Mouse (Mus musculus): Measurements from ENCODE around the gene Gm8871.
"Not testable (repeated sequence)": the region's sequence is repeated elsewhere in the genome, so short reads cannot be mapped to it uniquely, and the experiment has no call there.

Gm8871 gene

GRCm38 (mm10) chr5:10947505-10947904, at the start of gene Gm8871, which contains the start of gene Gm8857:
Gene Gm8871 (plus strand): TSS chr5:10947805.
Gene Gm8857 (plus strand): TSS chr5:10947807.
- not testable (repeated sequence) for H3K36me3 ChIP-seq (ENCODE audit: insufficient read depth, low read length); H3K4me3 ChIP-seq (replicated peaks; ENCODE audit: low read length); H3K9me3 ChIP-seq (ENCODE audit: low read length); H3K27me3 ChIP-seq (ENCODE audit: insufficient read depth, low read length); H3K4me1 ChIP-seq (replicated peaks; ENCODE audit: low read depth, low read length)

DNA sequence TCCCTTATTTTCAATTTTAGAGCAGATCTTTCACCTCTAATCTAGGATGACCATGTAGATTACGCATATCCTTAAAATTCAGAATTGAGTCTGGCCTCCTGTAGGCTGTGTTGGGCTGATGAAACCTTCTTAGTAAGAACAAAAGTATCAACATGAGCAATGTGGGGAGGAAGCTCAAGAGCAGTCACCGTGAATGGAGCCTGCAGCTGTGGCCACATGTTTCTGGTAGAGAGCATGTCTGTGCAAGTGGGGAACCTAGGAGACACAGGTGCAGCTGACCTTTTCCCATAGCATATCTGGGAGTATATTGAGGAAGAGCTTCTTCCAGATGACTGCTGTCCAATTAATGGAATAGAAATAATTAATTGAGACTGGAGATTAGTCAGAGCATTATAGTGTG, 5.9 kb downstream of the Gm8871 start:
- H3K4me1 ChIP-seq (replicated peaks; ENCODE audit: low read depth, low read length); H3K36me3 ChIP-seq (ENCODE audit: insufficient read depth, low read length); H3K4me3 ChIP-seq (replicated peaks; ENCODE audit: low read length); H3K9me3 ChIP-seq (ENCODE audit: low read length); H3K27me3 ChIP-seq (ENCODE audit: insufficient read depth, low read length): not testable (repeated sequence)

DNA sequence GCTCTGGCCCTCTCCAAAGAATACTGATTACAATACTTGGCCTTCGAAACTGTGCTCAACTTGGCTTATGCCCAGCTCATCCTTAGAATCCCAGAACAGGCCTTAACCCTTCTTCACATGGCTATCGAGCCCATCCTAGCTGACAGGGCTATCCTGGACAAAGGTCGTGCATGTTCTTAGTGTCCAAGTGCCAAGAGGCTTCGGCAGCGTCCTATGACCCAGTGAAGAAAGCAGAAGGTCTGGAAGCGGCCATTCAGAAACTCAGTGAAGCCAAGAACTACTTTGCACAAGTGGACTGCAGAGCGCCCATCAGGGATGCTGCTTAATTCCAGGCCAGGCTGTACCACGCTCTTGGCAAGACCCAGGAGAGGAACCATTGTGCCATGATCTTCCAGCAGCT, 10.5 kb downstream of the Gm8871 start:
- not testable (repeated sequence) for H3K9me3 ChIP-seq (ENCODE audit: low read length); H3K27me3 ChIP-seq (ENCODE audit: insufficient read depth, low read length); H3K36me3 ChIP-seq (ENCODE audit: insufficient read depth, low read length); H3K4me1 ChIP-seq (replicated peaks; ENCODE audit: low read depth, low read length); H3K4me3 ChIP-seq (replicated peaks; ENCODE audit: low read length)
